Mouse (Mus musculus) olfactory bulb, adult 2 months (tissue): ENCODE data around the gene Kcnj6.

Source experiments
- CTCF ChIP-seq: fragments of 200-500 bp; IDR thresholded peaks from 2 replicates; pipeline ENCODE4 v1.5.1; 2012; ENCODE audit warnings: low read depth, mild to moderate bottlenecking, low read length, moderate library complexity; ENCODE audit not compliant: insufficient read depth
- POLR2A ChIP-seq: fragments of 200-500 bp; IDR thresholded peaks from 2 replicates; pipeline ENCODE4 v1.6.1; 2012; ENCODE audit warnings: mild to moderate bottlenecking, low read depth, low read length, moderate library complexity; ENCODE audit not compliant: insufficient read depth

DNA sequence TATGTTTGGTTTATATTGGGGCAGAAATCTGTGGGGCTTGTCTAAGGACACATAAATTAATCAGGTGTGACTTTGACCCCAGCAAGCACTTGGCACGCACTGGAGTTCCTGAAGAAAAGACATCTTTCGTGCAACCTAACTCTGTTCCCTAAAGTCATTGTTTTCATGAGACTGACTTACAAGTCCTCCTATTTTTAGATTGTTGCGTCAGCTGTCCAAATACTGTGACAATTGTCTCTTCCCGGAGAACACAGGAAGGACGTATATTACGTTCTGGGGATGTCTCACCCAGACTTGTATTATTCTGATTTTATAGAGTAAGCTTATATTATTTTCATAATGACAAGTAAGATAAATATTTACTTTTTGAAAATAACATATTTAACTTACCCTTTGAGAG is 106.9 kb downstream of the Kcnj6 start:
- no peak for TF ChIP-seq CTCF
- no peak for TF ChIP-seq POLR2A
